Mouse (Mus musculus): ENCODE data around the gene Pde4a. TPM values are rescaled to one million over a fixed set of nuclear protein-coding genes. Genes with fewer than 3 reads are reported as not detected.

Gene Pde4a
- polyA plus RNA-seq, 1 experiment from 2014 or later: 2.5 TPM

DNA sequence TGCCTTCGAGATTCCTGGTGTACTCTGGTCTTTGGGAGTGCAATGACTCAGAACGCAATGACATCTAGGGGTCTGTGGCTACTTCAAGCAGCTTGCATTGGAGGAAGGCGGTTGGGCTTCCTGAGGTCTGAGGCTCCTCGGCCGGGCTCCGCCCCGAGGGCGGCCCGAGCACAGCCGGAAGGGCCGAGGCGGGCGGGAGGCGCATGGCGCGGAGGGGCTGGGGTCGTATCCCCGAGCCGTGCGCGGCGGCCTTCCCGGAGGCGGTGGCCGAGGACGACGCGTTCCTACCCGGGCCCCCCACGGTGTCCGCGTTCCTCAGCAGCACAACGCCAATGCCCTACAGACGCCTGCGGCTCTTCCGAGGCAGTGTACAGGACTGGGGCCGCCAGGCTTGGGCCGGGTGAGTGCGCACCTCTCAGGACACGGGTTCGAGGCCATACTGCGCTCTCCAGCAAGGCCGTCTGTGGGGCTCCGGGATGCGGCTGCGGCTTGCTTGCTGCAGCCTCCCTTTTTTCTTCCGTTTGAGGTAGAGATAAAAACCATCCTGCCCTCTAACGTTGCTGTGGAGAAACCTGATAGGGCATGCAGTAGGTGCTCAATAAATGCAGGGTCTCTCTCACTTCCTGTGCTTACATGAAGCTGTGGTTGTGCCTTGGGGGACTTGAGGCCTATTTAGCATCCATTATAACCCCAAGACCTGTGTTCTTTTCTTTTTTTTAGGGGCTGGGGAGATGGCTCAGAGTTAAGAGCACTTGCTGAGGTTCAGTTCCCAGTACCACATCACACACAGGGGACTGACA, 16.1 kb downstream of the Pde4a start:
- TF ChIP-seq CTCF (IDR thresholded peaks at IDR 0.05; ENCODE audit: low read depth) (no peak), EP300 (optimal IDR thresholded peaks at IDR 0.05) (no peak)
- no peaks in the 10 kb centered on the region for H3K36me3 ChIP-seq (ENCODE audit: control insufficient read depth, insufficient read depth, low read length)
- peak; percentile 55; the same call in 1 of the 2 replicates for ATAC-seq (ENCODE audit: low FRiP score, low TSS enrichment)
- 0 out of 2 replicates have a peak overlapping the region, but pooled peaks have one; percentile 8 for H3K27ac ChIP-seq (replicated peaks)
- H3K4me2 ChIP-seq (replicated peaks; ENCODE audit: low read depth): peak overlapping the region; percentile 66
- 10% methylated on average over 45 of the region's 48 CpGs for WGBS
- H3K27me3 ChIP-seq (ENCODE audit: control insufficient read depth, insufficient read depth, low read length): no peaks in the 10 kb centered on the region
- peak overlapping the region; percentile 71 for H3K9ac ChIP-seq (ENCODE audit: low read length)
- peak; percentile 50 for DNase-seq (ENCODE audit: low spot score)
- H3K9me3 ChIP-seq (ENCODE audit: control insufficient read depth, low read length): no peaks in the 10 kb centered on the region
- H3K4me1 ChIP-seq (replicated peaks; ENCODE audit: control insufficient read depth, insufficient read depth): peaks cover 7% of the 10 kb centered on the region; the same call in 1 of the 2 replicates
- peak overlapping the region; percentile 49 for H3K4me3 ChIP-seq (ENCODE audit: low read depth, low read length)

- DNase-seq (ENCODE audit: low spot score) (no peak), ATAC-seq (ENCODE audit: low FRiP score, low TSS enrichment) (no peak)
- no peak for TF ChIP-seq EP300 (optimal IDR thresholded peaks at IDR 0.05)
- TF ChIP-seq CTCF (IDR thresholded peaks at IDR 0.05; ENCODE audit: low read depth): no peak
- no peak overlapping the region; the same call in 1 of the 2 replicates for H3K4me2 ChIP-seq (replicated peaks; ENCODE audit: low read depth)
- no peak overlapping the region for H3K4me3 ChIP-seq (ENCODE audit: low read depth, low read length)
- WGBS: 85% methylated on average over 6 of the region's 6 CpGs
- no peaks in the 10 kb centered on the region for H3K36me3 ChIP-seq (ENCODE audit: control insufficient read depth, insufficient read depth, low read length)
- H3K9ac ChIP-seq (ENCODE audit: low read length): no peak overlapping the region
- no peaks in the 10 kb centered on the region for H3K27me3 ChIP-seq (ENCODE audit: control insufficient read depth, insufficient read depth, low read length)
- no peaks in the 10 kb centered on the region for H3K9me3 ChIP-seq (ENCODE audit: control insufficient read depth, low read length)
- H3K4me1 ChIP-seq (replicated peaks; ENCODE audit: control insufficient read depth, insufficient read depth): peaks cover 7% of the 10 kb centered on the region; the same call in 1 of the 2 replicates
- H3K27ac ChIP-seq (replicated peaks): no peak overlapping the region
Observed at GRCm38 (mm10) chr9:21183421-21183820, 17.9 kb downstream of the Pde4a start.

- DNase-seq (ENCODE audit: low spot score) (peak; percentile 81), ATAC-seq (ENCODE audit: low FRiP score, low TSS enrichment) (peak; percentile 74)
- H3K27ac ChIP-seq (replicated peaks): no peak overlapping the region
- TF ChIP-seq EP300 (optimal IDR thresholded peaks at IDR 0.05): no peak
- peak; percentile 45 for TF ChIP-seq CTCF (IDR thresholded peaks at IDR 0.05; ENCODE audit: low read depth)
- peak overlapping the region; percentile 43 for H3K4me3 ChIP-seq (ENCODE audit: low read depth, low read length)
- no peaks in the 10 kb centered on the region for H3K9me3 ChIP-seq (ENCODE audit: control insufficient read depth, low read length)
- H3K36me3 ChIP-seq (ENCODE audit: control insufficient read depth, insufficient read depth, low read length): no peaks in the 10 kb centered on the region
- peak overlapping the region; percentile 66 for H3K4me2 ChIP-seq (replicated peaks; ENCODE audit: low read depth)
- 7% methylated on average over 26 of the region's 34 CpGs for WGBS
- peaks cover 7% of the 10 kb centered on the region; the same call in 1 of the 2 replicates for H3K4me1 ChIP-seq (replicated peaks; ENCODE audit: control insufficient read depth, insufficient read depth)
- H3K9ac ChIP-seq (ENCODE audit: low read length): peak overlapping the region; percentile 59
- H3K27me3 ChIP-seq (ENCODE audit: control insufficient read depth, insufficient read depth, low read length): no peaks in the 10 kb centered on the region
Observed at GRCm38 (mm10) chr9:21183905-21184413, 18.4 kb downstream of the Pde4a start.

- no peak overlapping the region for H3K27ac ChIP-seq (replicated peaks)
- H3K4me1 ChIP-seq (replicated peaks; ENCODE audit: control insufficient read depth, insufficient read depth): peaks cover 7% of the 10 kb centered on the region; the same call in 1 of the 2 replicates
- TF ChIP-seq CTCF (IDR thresholded peaks at IDR 0.05; ENCODE audit: low read depth): no peak
- no peak for TF ChIP-seq EP300 (optimal IDR thresholded peaks at IDR 0.05)
- DNase-seq (ENCODE audit: low spot score) (peak; percentile 64), ATAC-seq (ENCODE audit: low FRiP score, low TSS enrichment) (no peak)
- H3K9ac ChIP-seq (ENCODE audit: low read length): no peak overlapping the region
- H3K4me3 ChIP-seq (ENCODE audit: low read depth, low read length): peak overlapping the region; percentile 43; the same call in 1 of the 2 replicates
- WGBS: 10% methylated on average over 2 of the region's 2 CpGs
- no peaks in the 10 kb centered on the region for H3K9me3 ChIP-seq (ENCODE audit: control insufficient read depth, low read length)
- H3K4me2 ChIP-seq (replicated peaks; ENCODE audit: low read depth): no peak overlapping the region
- H3K36me3 ChIP-seq (ENCODE audit: control insufficient read depth, insufficient read depth, low read length): no peaks in the 10 kb centered on the region
- no peaks in the 10 kb centered on the region for H3K27me3 ChIP-seq (ENCODE audit: control insufficient read depth, insufficient read depth, low read length)
Observed at GRCm38 (mm10) chr9:21184733-21185132, 19.2 kb downstream of the Pde4a start.

DNA sequence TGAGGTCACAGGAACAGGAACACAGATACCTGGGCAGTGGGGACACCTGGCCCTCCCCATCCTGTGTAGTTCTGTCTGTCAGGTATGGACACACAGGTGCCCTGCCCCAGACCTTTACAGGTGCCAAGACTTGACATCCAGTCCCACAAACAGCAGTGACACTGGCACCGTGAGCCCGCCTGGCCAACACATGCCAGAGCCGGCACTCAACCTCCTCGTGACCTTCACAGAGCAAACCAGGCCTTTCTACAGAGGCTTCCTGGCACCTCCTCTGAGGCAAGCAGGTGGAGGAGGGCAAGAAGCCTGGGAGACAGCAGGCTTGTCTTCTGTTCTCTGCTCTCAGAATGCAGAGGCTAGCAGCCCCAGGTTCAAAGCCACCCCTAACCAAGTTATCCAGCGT, 19.9 kb downstream of the Pde4a start:
- Histone ChIP-seq H3K9ac (ENCODE audit: low read length) (no peak overlapping the region), H3K4me2 (replicated peaks; ENCODE audit: low read depth) (no peak overlapping the region), H3K4me1 (replicated peaks; ENCODE audit: control insufficient read depth, insufficient read depth) (peaks cover 7% of the 10 kb centered on the region; the same call in 1 of the 2 replicates), H3K36me3 (ENCODE audit: control insufficient read depth, insufficient read depth, low read length) (no peaks in the 10 kb centered on the region), H3K9me3 (ENCODE audit: control insufficient read depth, low read length) (no peaks in the 10 kb centered on the region), H3K27ac (replicated peaks) (no peak overlapping the region), H3K27me3 (ENCODE audit: control insufficient read depth, insufficient read depth, low read length) (no peaks in the 10 kb centered on the region), H3K4me3 (ENCODE audit: low read depth, low read length) (no peak overlapping the region)
- no peak for TF ChIP-seq EP300 (optimal IDR thresholded peaks at IDR 0.05)
- no peak for TF ChIP-seq CTCF (IDR thresholded peaks at IDR 0.05; ENCODE audit: low read depth)
- ATAC-seq (ENCODE audit: low FRiP score, low TSS enrichment) (0 out of 2 replicates have a peak, but pooled peaks have one; percentile 3), DNase-seq (ENCODE audit: low spot score) (no peak)
- 75% methylated on average over 5 of the region's 5 CpGs for WGBS

- Histone ChIP-seq H3K27ac (replicated peaks) (no peak overlapping the region), H3K36me3 (ENCODE audit: control insufficient read depth, insufficient read depth, low read length) (no peaks in the 10 kb centered on the region), H3K27me3 (ENCODE audit: control insufficient read depth, insufficient read depth, low read length) (no peaks in the 10 kb centered on the region), H3K4me3 (ENCODE audit: low read depth, low read length) (no peak overlapping the region), H3K9ac (ENCODE audit: low read length) (no peak overlapping the region), H3K9me3 (ENCODE audit: control insufficient read depth, low read length) (no peaks in the 10 kb centered on the region), H3K4me2 (replicated peaks; ENCODE audit: low read depth) (no peak overlapping the region), H3K4me1 (replicated peaks; ENCODE audit: control insufficient read depth, insufficient read depth) (no peaks in the 10 kb centered on the region)
- ATAC-seq (ENCODE audit: low FRiP score, low TSS enrichment) (no peak), DNase-seq (ENCODE audit: low spot score) (no peak)
- WGBS: 43% methylated on average over 7 of the region's 7 CpGs
- TF ChIP-seq CTCF (IDR thresholded peaks at IDR 0.05; ENCODE audit: low read depth) (peak; percentile 46), EP300 (optimal IDR thresholded peaks at IDR 0.05) (no peak)
Observed at GRCm38 (mm10) chr9:21189905-21190304, 24.4 kb downstream of the Pde4a start.
